Mouse (Mus musculus) forebrain, embryonic 11.5 days (tissue): Measurements from ENCODE around the gene Myl3. TPM values are rescaled to one million over a fixed set of nuclear protein-coding genes. Genes with fewer than 3 reads are reported as not detected.

ENCODE experiments used
- ATAC-seq: fragments of 200-750 bp; cut with Nextera tagmentation; replicated peaks from 2 replicates; pipeline ENCODE4 v1.8.0; 2017; ENCODE audit warnings: moderate TSS enrichment; ENCODE audit not compliant: low FRiP score
- DNase-seq: peaks from one replicate; pipeline ENCODE4 v3.0.0-alpha.2; 2017; ENCODE audit warnings: low spot score
- H3K27ac ChIP-seq: fragments of 300-500 bp; sonication (generic); 2 replicates; pipeline ENCODE4 v1.5.1; 2014; ENCODE audit warnings: low read depth, low read length
- H3K27me3 ChIP-seq: fragments of 300-500 bp; sonication (generic); 2 replicates; pipeline ENCODE4 v1.6.1; 2014; ENCODE audit warnings: mild to moderate bottlenecking, low read length, mixed read lengths; ENCODE audit not compliant: control insufficient read depth, insufficient read depth
- H3K36me3 ChIP-seq: fragments of 300-500 bp; sonication (generic); 2 replicates; pipeline ENCODE4 v1.6.1; 2014; ENCODE audit warnings: mild to moderate bottlenecking, low read length, moderate library complexity, mixed read lengths; ENCODE audit not compliant: control insufficient read depth, insufficient read depth
- H3K4me1 ChIP-seq: fragments of 300-500 bp; sonication (generic); replicated peaks from 2 replicates; pipeline ENCODE4 v1.6.1; 2014; ENCODE audit warnings: low read length, mixed read lengths; ENCODE audit not compliant: control insufficient read depth, insufficient read depth
- H3K4me2 ChIP-seq: fragments of 300-500 bp; sonication (generic); 2 replicates; pipeline ENCODE4 v1.6.1; 2014; ENCODE audit warnings: low read depth, mild to moderate bottlenecking, low read length, moderate library complexity, mixed read lengths; ENCODE audit not compliant: severe bottlenecking
- H3K4me3 ChIP-seq: fragments of 300-500 bp; sonication (generic); 2 replicates; pipeline ENCODE4 v1.5.1; 2014; ENCODE audit warnings: low read depth, low read length
- H3K9ac ChIP-seq: fragments of 300-500 bp; sonication (generic); 2 replicates; pipeline ENCODE4 v1.6.1; 2014; ENCODE audit warnings: low read length
- H3K9me3 ChIP-seq: fragments of 300-500 bp; sonication (generic); 2 replicates; pipeline ENCODE4 v1.6.1; 2016; ENCODE audit warnings: low read length, mixed read lengths; ENCODE audit not compliant: control insufficient read depth
- WGBS: fragments of 180-500 bp; shearing (Covaris S2); extraction: QIAGEN DNeasy Blood & Tissue Kit; methylation state at CpG from one replicate; pipeline ENCODE4 v1.1.7; 2014; 5-methylcytosine and 5-hydroxymethylcytosine counted together
- polyA plus RNA-seq: library from polyadenylated mRNA; unstranded; fragments of >200 nt; fragmentation: Nextera tagmentation; extraction: Ambion mirVana; gene quantifications from 2 replicates; pipeline ENCODE4 v1.2.1, GENCODE M21; 2014

Myl3 gene
- polyA plus RNA-seq, 1 experiment from 2014 or later = not detected

GRCm38 (mm10) chr9:110778100-110778499, 36.4 kb downstream of the Myl3 start:
- H3K36me3 ChIP-seq = no peaks in the 10 kb centered on the region
- ATAC-seq (no peak), DNase-seq (no peak)
- H3K9ac ChIP-seq = no peak overlapping the region
- H3K9me3 ChIP-seq = no peaks in the 10 kb centered on the region
- H3K4me3 ChIP-seq = no peak overlapping the region
- peaks cover 2% of the 10 kb centered on the region; the same call in 1 of the 2 replicates for H3K27me3 ChIP-seq
- H3K4me2 ChIP-seq = no peak overlapping the region
- H3K27ac ChIP-seq = no peak overlapping the region
- 96% methylated on average over 1 of the region's 1 CpGs for WGBS
- H3K4me1 ChIP-seq = 0 out of 2 replicates have a peak, but pooled peaks cover 3% of the 10 kb centered on the region

- no peak overlapping the region for H3K9ac ChIP-seq
- DNase-seq (no peak), ATAC-seq (no peak)
- peaks cover 2% of the 10 kb centered on the region; the same call in 1 of the 2 replicates for H3K27me3 ChIP-seq
- no peak overlapping the region for H3K4me3 ChIP-seq
- H3K4me2 ChIP-seq = no peak overlapping the region
- no peaks in the 10 kb centered on the region for H3K9me3 ChIP-seq
- 84% methylated on average over 7 of the region's 7 CpGs for WGBS
- 0 out of 2 replicates have a peak, but pooled peaks cover 3% of the 10 kb centered on the region for H3K4me1 ChIP-seq
- H3K27ac ChIP-seq = no peak overlapping the region
- no peaks in the 10 kb centered on the region for H3K36me3 ChIP-seq
These were observed 36.9 kb downstream of the Myl3 start for GRCm38 (mm10) chr9:110778559-110778958.

- no peak overlapping the region for H3K9ac ChIP-seq
- DNase-seq (no peak), ATAC-seq (no peak)
- no peaks in the 10 kb centered on the region for H3K9me3 ChIP-seq
- H3K4me3 ChIP-seq = no peak overlapping the region
- no peak overlapping the region for H3K4me2 ChIP-seq
- no peak overlapping the region for H3K27ac ChIP-seq
- H3K4me1 ChIP-seq = 0 out of 2 replicates have a peak, but pooled peaks cover 3% of the 10 kb centered on the region
- no peaks in the 10 kb centered on the region for H3K36me3 ChIP-seq
- 57% methylated on average over 5 of the region's 5 CpGs for WGBS
- H3K27me3 ChIP-seq = peaks cover 2% of the 10 kb centered on the region; the same call in 1 of the 2 replicates
These were observed 37.7 kb downstream of the Myl3 start for GRCm38 (mm10) chr9:110779242-110779913.

GRCm38 (mm10) chr9:110781256-110781721, 39.6 kb downstream of the Myl3 start:
- no peak overlapping the region for H3K27ac ChIP-seq

GRCm38 (mm10) chr9:110781731-110782130, 40.1 kb downstream of the Myl3 start:
- Histone ChIP-seq H3K4me2 (peak overlapping the region; percentile 68), H3K36me3 (no peaks in the 10 kb centered on the region), H3K9ac (peak overlapping the region; percentile 63), H3K27ac (no peak overlapping the region), H3K4me1 (0 out of 2 replicates have a peak, but pooled peaks cover 3% of the 10 kb centered on the region), H3K4me3 (peak overlapping the region; percentile 38), H3K27me3 (peaks cover 2% of the 10 kb centered on the region; the same call in 1 of the 2 replicates), H3K9me3 (no peaks in the 10 kb centered on the region)
- ATAC-seq (peak; percentile 65), DNase-seq (peak; percentile 87)
- WGBS = under 1% methylated on average over 23 of the region's 23 CpGs

More at GRCm38 (mm10) chr9:110781256-110781721, 39.6 kb downstream of the Myl3 start:
- no peaks in the 10 kb centered on the region for H3K36me3 ChIP-seq
- no peaks in the 10 kb centered on the region for H3K9me3 ChIP-seq
- H3K27me3 ChIP-seq = peaks cover 2% of the 10 kb centered on the region; the same call in 1 of the 2 replicates
- DNase-seq (peak; percentile 99), ATAC-seq (peak; percentile 94)
- H3K4me2 ChIP-seq = peak overlapping the region; percentile 68
- peak overlapping the region; percentile 38 for H3K4me3 ChIP-seq
- H3K4me1 ChIP-seq = 0 out of 2 replicates have a peak, but pooled peaks cover 3% of the 10 kb centered on the region
- under 1% methylated on average over 40 of the region's 43 CpGs for WGBS
- peak overlapping the region; percentile 63 for H3K9ac ChIP-seq

GRCm38 (mm10) chr9:110783611-110784010, 42.0 kb downstream of the Myl3 start:
- WGBS = 56% methylated on average over 1 of the region's 1 CpGs
- DNase-seq (no peak), ATAC-seq (no peak)
- Histone ChIP-seq H3K4me1 (0 out of 2 replicates have a peak, but pooled peaks cover 3% of the 10 kb centered on the region), H3K9me3 (no peaks in the 10 kb centered on the region), H3K36me3 (no peaks in the 10 kb centered on the region), H3K4me2 (no peak overlapping the region), H3K4me3 (no peak overlapping the region), H3K27ac (no peak overlapping the region), H3K27me3 (peaks cover 2% of the 10 kb centered on the region; the same call in 1 of the 2 replicates), H3K9ac (no peak overlapping the region)

- 91% methylated on average over 3 of the region's 3 CpGs for WGBS
These were observed 46.5 kb downstream of the Myl3 start for GRCm38 (mm10) chr9:110788169-110788568.

GRCm38 (mm10) chr9:110790462-110790861, 48.8 kb downstream of the Myl3 start:
- H3K4me1 ChIP-seq = no peaks in the 10 kb centered on the region
- ATAC-seq (no peak), DNase-seq (no peak)
- H3K27me3 ChIP-seq = no peaks in the 10 kb centered on the region
- no peak overlapping the region for H3K4me2 ChIP-seq
- no peaks in the 10 kb centered on the region for H3K36me3 ChIP-seq
- H3K27ac ChIP-seq = no peak overlapping the region
- no peak overlapping the region for H3K4me3 ChIP-seq
- WGBS = 75% methylated on average over 4 of the region's 4 CpGs
- H3K9ac ChIP-seq = no peak overlapping the region
- H3K9me3 ChIP-seq = no peaks in the 10 kb centered on the region

More at GRCm38 (mm10) chr9:110788169-110788568, 46.5 kb downstream of the Myl3 start:
- no peak for ATAC-seq
- H3K27ac ChIP-seq = no peak overlapping the region
- no peaks in the 10 kb centered on the region for H3K36me3 ChIP-seq
- no peaks in the 10 kb centered on the region for H3K27me3 ChIP-seq
- no peaks in the 10 kb centered on the region for H3K9me3 ChIP-seq
- H3K4me1 ChIP-seq = no peaks in the 10 kb centered on the region
- no peak overlapping the region for H3K4me3 ChIP-seq
- H3K4me2 ChIP-seq = no peak overlapping the region
- H3K9ac ChIP-seq = no peak overlapping the region
- no peak for DNase-seq
